Mouse (Mus musculus): ENCODE data around the gene Cracr2a. TPM values are rescaled to one million over a fixed set of nuclear protein-coding genes. Genes with fewer than 3 reads are reported as not detected.
"Not testable (repeated sequence)": the region's sequence is repeated elsewhere in the genome, so short reads cannot be mapped to it uniquely, and the experiment has no call there.

Gene Cracr2a
- polyA plus RNA-seq (2014; fragmentation: Nextera tagmentation; extraction: Ambion mirVana): 0.46 and 0.79 TPM in 2 replicates

DNA sequence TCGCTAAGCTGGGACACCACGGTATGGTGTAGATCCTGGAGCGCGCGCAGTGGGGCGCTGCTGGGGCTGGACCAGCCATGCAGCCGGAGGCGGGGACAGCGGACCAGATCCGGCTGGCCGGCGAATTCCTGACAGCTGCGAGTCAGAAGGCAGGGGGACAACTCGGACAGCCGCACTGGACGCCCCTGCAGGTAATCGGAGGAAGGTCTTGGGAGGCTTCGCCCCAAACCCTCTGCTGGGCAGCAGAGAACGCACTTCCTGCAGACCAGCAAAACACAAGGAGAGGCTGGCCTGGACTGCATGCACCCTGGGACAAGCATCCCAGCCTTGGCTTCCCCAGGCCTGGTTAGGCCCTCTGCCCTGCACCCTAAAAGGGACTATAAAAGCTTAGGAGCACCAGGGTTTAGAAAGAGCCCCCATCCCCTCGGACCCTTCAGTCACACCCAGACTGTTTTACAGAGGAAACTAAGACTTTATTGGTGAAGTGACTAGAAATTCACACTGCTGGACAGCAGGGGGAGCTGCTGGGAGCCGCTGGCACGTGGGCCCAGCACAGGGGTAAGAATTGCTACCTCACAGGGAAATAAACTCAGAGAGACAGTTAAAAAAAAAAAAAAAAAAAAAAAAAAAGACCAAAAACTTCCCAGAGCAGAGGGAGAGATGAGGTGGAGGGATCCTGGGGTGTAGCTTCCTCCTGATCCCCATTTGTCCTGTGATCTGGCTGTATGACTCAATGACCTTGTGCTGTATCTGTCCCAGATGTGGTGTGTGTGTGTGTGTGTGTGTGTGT, at the start of gene Cracr2a:
Gene Cracr2a, plus strand, starts transcription at position 108 of the 790 bp plus-strand sequence.
- no peaks in the 10 kb centered on the region for H3K9me3 ChIP-seq (replicated peaks; ENCODE audit: control insufficient read depth, low read length)
- no peaks in the 10 kb centered on the region for H3K36me3 ChIP-seq (replicated peaks; ENCODE audit: control insufficient read depth, insufficient read depth, low read depth, low read length)
- no peaks in the 10 kb centered on the region for H3K4me1 ChIP-seq (ENCODE audit: control insufficient read depth, insufficient read depth, low read length)
- peak; percentile 84 for ATAC-seq (replicated peaks; ENCODE audit: insufficient number of reproducible peaks, low FRiP score, low TSS enrichment, low read depth)
- DNase-seq (ENCODE audit: low spot score): peak; percentile 86
- H3K27ac ChIP-seq (replicated peaks; ENCODE audit: low read depth, low read length): no peak within 1 kb of the TSS
- WGBS: 0% methylated on average over 22 of the region's 22 CpGs
- peak within 1 kb of the TSS; percentile 32 for H3K9ac ChIP-seq (replicated peaks; ENCODE audit: low read length)
- peak within 1 kb of the TSS; percentile 34 for H3K4me3 ChIP-seq (ENCODE audit: low read depth, low read length)
- peak within 1 kb of the TSS; percentile 65 for H3K4me2 ChIP-seq (ENCODE audit: low read depth, low read length)
- H3K27me3 ChIP-seq (ENCODE audit: control insufficient read depth, insufficient read depth, low read length): no peaks in the 10 kb centered on the region

- H3K9me3 ChIP-seq (replicated peaks; ENCODE audit: control insufficient read depth, low read length); ATAC-seq (replicated peaks; ENCODE audit: insufficient number of reproducible peaks, low FRiP score, low TSS enrichment, low read depth); H3K9ac ChIP-seq (replicated peaks; ENCODE audit: low read length); H3K4me3 ChIP-seq (ENCODE audit: low read depth, low read length); H3K27ac ChIP-seq (replicated peaks; ENCODE audit: low read depth, low read length); H3K4me2 ChIP-seq (ENCODE audit: low read depth, low read length); H3K27me3 ChIP-seq (ENCODE audit: control insufficient read depth, insufficient read depth, low read length); H3K36me3 ChIP-seq (replicated peaks; ENCODE audit: control insufficient read depth, insufficient read depth, low read depth, low read length); DNase-seq (ENCODE audit: low spot score); H3K4me1 ChIP-seq (ENCODE audit: control insufficient read depth, insufficient read depth, low read length): not testable (repeated sequence)
- WGBS: 92% methylated on average over 5 of the region's 12 CpGs
Observed at GRCm38 (mm10) chr6:127513776-127514175, 47.4 kb upstream of the Cracr2a start.

DNA sequence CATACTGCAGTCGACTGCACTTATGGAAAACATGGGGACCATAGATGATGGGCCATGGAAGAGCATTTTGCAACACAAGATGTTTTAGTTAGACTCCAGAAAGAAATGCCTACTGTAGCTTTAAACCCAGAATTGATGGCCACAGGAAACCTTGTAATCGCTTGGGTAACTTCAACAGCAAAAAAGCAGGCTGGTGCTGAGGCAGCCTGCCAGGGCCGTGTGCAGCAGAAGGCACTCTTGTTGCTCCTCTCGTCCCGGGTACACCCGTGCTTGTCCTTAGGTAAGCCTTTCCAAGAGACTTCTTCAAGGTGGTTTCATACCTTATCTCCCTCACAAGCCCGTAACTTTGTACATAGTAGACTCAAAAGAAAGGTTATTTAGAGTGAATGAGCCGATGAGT, 40.0 kb upstream of the Cracr2a start:
- Histone ChIP-seq H3K9me3 (replicated peaks; ENCODE audit: control insufficient read depth, low read length) (no peaks in the 10 kb centered on the region), H3K27ac (replicated peaks; ENCODE audit: low read depth, low read length) (no peak overlapping the region), H3K4me3 (ENCODE audit: low read depth, low read length) (no peak overlapping the region), H3K4me2 (ENCODE audit: low read depth, low read length) (no peak overlapping the region), H3K27me3 (ENCODE audit: control insufficient read depth, insufficient read depth, low read length) (no peaks in the 10 kb centered on the region), H3K9ac (replicated peaks; ENCODE audit: low read length) (no peak overlapping the region), H3K36me3 (replicated peaks; ENCODE audit: control insufficient read depth, insufficient read depth, low read depth, low read length) (no peaks in the 10 kb centered on the region), H3K4me1 (ENCODE audit: control insufficient read depth, insufficient read depth, low read length) (no peaks in the 10 kb centered on the region)
- 81% methylated on average over 8 of the region's 8 CpGs for WGBS
- ATAC-seq (replicated peaks; ENCODE audit: insufficient number of reproducible peaks, low FRiP score, low TSS enrichment, low read depth) (no peak), DNase-seq (ENCODE audit: low spot score) (no peak)

DNA sequence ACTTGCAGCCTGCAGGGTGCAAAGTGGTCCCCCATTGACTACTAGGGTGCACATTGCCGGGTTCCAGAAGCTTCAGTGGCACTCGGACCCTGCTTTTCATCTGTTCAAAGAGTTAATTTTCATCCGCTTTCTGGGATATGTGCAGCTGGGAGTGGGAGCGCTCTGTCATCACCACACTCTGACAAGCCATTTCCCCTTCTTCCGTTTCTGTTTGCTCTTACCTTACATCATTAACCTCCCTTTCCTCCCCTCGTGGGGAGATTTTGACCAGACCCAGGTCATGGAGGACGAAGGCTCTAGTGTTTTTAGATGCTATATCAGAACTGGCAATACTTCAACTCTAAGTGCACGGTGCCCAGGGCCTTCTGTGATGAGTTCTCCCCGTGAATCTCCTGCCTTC, 38.8 kb upstream of the Cracr2a start:
- Histone ChIP-seq H3K27me3 (ENCODE audit: control insufficient read depth, insufficient read depth, low read length) (no peaks in the 10 kb centered on the region), H3K36me3 (replicated peaks; ENCODE audit: control insufficient read depth, insufficient read depth, low read depth, low read length) (no peaks in the 10 kb centered on the region), H3K9me3 (replicated peaks; ENCODE audit: control insufficient read depth, low read length) (no peaks in the 10 kb centered on the region), H3K4me3 (ENCODE audit: low read depth, low read length) (no peak overlapping the region), H3K27ac (replicated peaks; ENCODE audit: low read depth, low read length) (no peak overlapping the region), H3K9ac (replicated peaks; ENCODE audit: low read length) (no peak overlapping the region), H3K4me2 (ENCODE audit: low read depth, low read length) (no peak overlapping the region), H3K4me1 (ENCODE audit: control insufficient read depth, insufficient read depth, low read length) (no peaks in the 10 kb centered on the region)
- no peak for DNase-seq (ENCODE audit: low spot score)
- no peak for ATAC-seq (replicated peaks; ENCODE audit: insufficient number of reproducible peaks, low FRiP score, low TSS enrichment, low read depth)
- WGBS: 58% methylated on average over 9 of the region's 9 CpGs

GRCm38 (mm10) chr6:127524442-127524841, 36.7 kb upstream of the Cracr2a start:
- ATAC-seq (replicated peaks; ENCODE audit: insufficient number of reproducible peaks, low FRiP score, low TSS enrichment, low read depth) (no peak), DNase-seq (ENCODE audit: low spot score) (peak; percentile 87)
- H3K4me2 ChIP-seq (ENCODE audit: low read depth, low read length): no peak overlapping the region
- H3K36me3 ChIP-seq (replicated peaks; ENCODE audit: control insufficient read depth, insufficient read depth, low read depth, low read length): no peaks in the 10 kb centered on the region
- H3K9ac ChIP-seq (replicated peaks; ENCODE audit: low read length): no peak overlapping the region
- 35% methylated on average over 8 of the region's 8 CpGs for WGBS
- no peaks in the 10 kb centered on the region for H3K4me1 ChIP-seq (ENCODE audit: control insufficient read depth, insufficient read depth, low read length)
- H3K27me3 ChIP-seq (ENCODE audit: control insufficient read depth, insufficient read depth, low read length): no peaks in the 10 kb centered on the region
- H3K4me3 ChIP-seq (ENCODE audit: low read depth, low read length): no peak overlapping the region
- no peak overlapping the region for H3K27ac ChIP-seq (replicated peaks; ENCODE audit: low read depth, low read length)
- H3K9me3 ChIP-seq (replicated peaks; ENCODE audit: control insufficient read depth, low read length): no peaks in the 10 kb centered on the region

GRCm38 (mm10) chr6:127528625-127529024, 32.5 kb upstream of the Cracr2a start:
- Histone ChIP-seq H3K9me3 (replicated peaks; ENCODE audit: control insufficient read depth, low read length) (no peaks in the 10 kb centered on the region), H3K4me1 (ENCODE audit: control insufficient read depth, insufficient read depth, low read length) (no peaks in the 10 kb centered on the region), H3K9ac (replicated peaks; ENCODE audit: low read length) (no peak overlapping the region), H3K4me2 (ENCODE audit: low read depth, low read length) (no peak overlapping the region), H3K27me3 (ENCODE audit: control insufficient read depth, insufficient read depth, low read length) (no peaks in the 10 kb centered on the region), H3K4me3 (ENCODE audit: low read depth, low read length) (no peak overlapping the region), H3K36me3 (replicated peaks; ENCODE audit: control insufficient read depth, insufficient read depth, low read depth, low read length) (no peaks in the 10 kb centered on the region), H3K27ac (replicated peaks; ENCODE audit: low read depth, low read length) (no peak overlapping the region)
- ATAC-seq (replicated peaks; ENCODE audit: insufficient number of reproducible peaks, low FRiP score, low TSS enrichment, low read depth): no peak
- 80% methylated on average over 7 of the region's 7 CpGs for WGBS
- no peak for DNase-seq (ENCODE audit: low spot score)

- DNase-seq (ENCODE audit: low spot score) (no peak), ATAC-seq (replicated peaks; ENCODE audit: insufficient number of reproducible peaks, low FRiP score, low TSS enrichment, low read depth) (no peak)
- Histone ChIP-seq H3K4me3 (ENCODE audit: low read depth, low read length) (no peak overlapping the region), H3K27me3 (ENCODE audit: control insufficient read depth, insufficient read depth, low read length) (no peaks in the 10 kb centered on the region), H3K9me3 (replicated peaks; ENCODE audit: control insufficient read depth, low read length) (no peaks in the 10 kb centered on the region), H3K36me3 (replicated peaks; ENCODE audit: control insufficient read depth, insufficient read depth, low read depth, low read length) (no peaks in the 10 kb centered on the region), H3K4me2 (ENCODE audit: low read depth, low read length) (no peak overlapping the region), H3K9ac (replicated peaks; ENCODE audit: low read length) (no peak overlapping the region), H3K27ac (replicated peaks; ENCODE audit: low read depth, low read length) (no peak overlapping the region), H3K4me1 (ENCODE audit: control insufficient read depth, insufficient read depth, low read length) (no peaks in the 10 kb centered on the region)
- WGBS: 75% methylated on average over 2 of the region's 2 CpGs
Observed at GRCm38 (mm10) chr6:127529451-127529850, 31.7 kb upstream of the Cracr2a start.

DNA sequence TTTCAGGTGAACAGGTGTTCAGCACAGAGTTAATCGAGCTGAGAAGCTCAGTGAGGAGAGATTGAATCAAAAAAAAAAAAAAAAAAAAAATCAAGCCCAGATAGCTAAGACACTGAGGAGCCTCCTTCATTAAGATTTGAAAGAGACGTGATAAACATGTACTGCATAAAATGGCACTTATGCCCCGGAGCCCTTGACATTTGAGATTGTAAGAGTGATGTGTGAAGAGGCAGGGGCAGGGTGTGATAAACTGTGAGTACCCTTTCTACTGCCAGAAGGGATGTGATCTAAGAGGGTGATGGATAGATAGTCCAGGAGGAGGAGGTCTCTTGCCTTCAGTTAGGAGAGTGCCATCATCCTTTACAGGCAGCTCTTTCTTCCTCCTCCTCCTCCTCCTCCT, 30.9 kb upstream of the Cracr2a start:
- no peak for DNase-seq (ENCODE audit: low spot score)
- Histone ChIP-seq H3K27me3 (ENCODE audit: control insufficient read depth, insufficient read depth, low read length) (no peaks in the 10 kb centered on the region), H3K4me2 (ENCODE audit: low read depth, low read length) (no peak overlapping the region), H3K4me3 (ENCODE audit: low read depth, low read length) (no peak overlapping the region), H3K9ac (replicated peaks; ENCODE audit: low read length) (no peak overlapping the region), H3K9me3 (replicated peaks; ENCODE audit: control insufficient read depth, low read length) (no peaks in the 10 kb centered on the region), H3K27ac (replicated peaks; ENCODE audit: low read depth, low read length) (no peak overlapping the region), H3K36me3 (replicated peaks; ENCODE audit: control insufficient read depth, insufficient read depth, low read depth, low read length) (no peaks in the 10 kb centered on the region), H3K4me1 (ENCODE audit: control insufficient read depth, insufficient read depth, low read length) (no peaks in the 10 kb centered on the region)
- no peak for ATAC-seq (replicated peaks; ENCODE audit: insufficient number of reproducible peaks, low FRiP score, low TSS enrichment, low read depth)
- WGBS: 72% methylated on average over 3 of the region's 3 CpGs
